Mouse (Mus musculus): ENCODE measurements around the gene Lrrc7. TPM values are rescaled to one million over a fixed set of nuclear protein-coding genes. Genes with fewer than 3 reads are reported as not detected.

Lrrc7 gene
- polyA plus RNA-seq, 1 experiment from 2014 or later, result 1.7 TPM

- H3K36me3 ChIP-seq (ENCODE audit: control insufficient read depth, insufficient read depth, low read length), result no peaks in the 10 kb centered on the region
Observed at GRCm38 (mm10) chr3:158174880-158175735, 386.9 kb downstream of the Lrrc7 start.

DNA sequence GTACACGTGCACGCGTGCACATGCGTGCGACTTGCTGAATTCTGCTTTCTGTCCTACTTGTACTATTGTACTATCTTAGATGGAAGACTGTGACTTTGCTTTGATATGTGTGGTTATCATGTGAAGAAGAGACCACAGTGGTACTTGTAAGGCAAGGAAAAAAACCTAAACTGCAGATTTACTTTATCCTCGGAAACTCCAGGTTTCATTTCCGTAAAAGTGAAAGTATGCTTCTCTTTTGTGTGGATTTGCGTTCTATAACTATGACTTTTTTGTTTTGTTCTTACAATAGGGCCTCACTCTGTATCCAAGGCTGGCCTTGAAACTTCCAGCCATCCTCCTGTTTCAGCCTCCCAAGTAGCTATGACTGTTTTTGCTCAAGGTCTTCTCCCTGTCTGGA, 392.8 kb downstream of the Lrrc7 start:
- no peaks in the 10 kb centered on the region for H3K27me3 ChIP-seq (ENCODE audit: control insufficient read depth, insufficient read depth, low read length)
- H3K4me3 ChIP-seq (ENCODE audit: low read depth, low read length), result no peak overlapping the region
- no peak overlapping the region for H3K27ac ChIP-seq (ENCODE audit: low read depth, low read length)
- H3K9ac ChIP-seq (ENCODE audit: low read length), result no peak overlapping the region
- no peaks in the 10 kb centered on the region for H3K36me3 ChIP-seq (ENCODE audit: control insufficient read depth, insufficient read depth, low read length)
- WGBS, result 95% methylated on average over 8 of the region's 8 CpGs
- DNase-seq (ENCODE audit: low spot score) (no peak), ATAC-seq (ENCODE audit: insufficient read depth, low FRiP score, low TSS enrichment) (no peak)
- H3K4me2 ChIP-seq (ENCODE audit: low read depth), result no peak overlapping the region
- no peaks in the 10 kb centered on the region for H3K4me1 ChIP-seq (ENCODE audit: control insufficient read depth, insufficient read depth, low read length)
- no peaks in the 10 kb centered on the region for H3K9me3 ChIP-seq (ENCODE audit: control insufficient read depth, low read length)

More at GRCm38 (mm10) chr3:158174880-158175735, 386.9 kb downstream of the Lrrc7 start:
- WGBS, result 74% methylated on average over 10 of the region's 10 CpGs
- no peak overlapping the region for H3K9ac ChIP-seq (ENCODE audit: low read length)
- H3K27me3 ChIP-seq (ENCODE audit: control insufficient read depth, insufficient read depth, low read length), result no peaks in the 10 kb centered on the region
- H3K27ac ChIP-seq (ENCODE audit: low read depth, low read length), result no peak overlapping the region
- H3K4me2 ChIP-seq (ENCODE audit: low read depth), result no peak overlapping the region
- no peaks in the 10 kb centered on the region for H3K4me1 ChIP-seq (ENCODE audit: control insufficient read depth, insufficient read depth, low read length)
- no peaks in the 10 kb centered on the region for H3K9me3 ChIP-seq (ENCODE audit: control insufficient read depth, low read length)
- no peak overlapping the region for H3K4me3 ChIP-seq (ENCODE audit: low read depth, low read length)
- no peak for DNase-seq (ENCODE audit: low spot score)
- no peak for ATAC-seq (ENCODE audit: insufficient read depth, low FRiP score, low TSS enrichment)

DNA sequence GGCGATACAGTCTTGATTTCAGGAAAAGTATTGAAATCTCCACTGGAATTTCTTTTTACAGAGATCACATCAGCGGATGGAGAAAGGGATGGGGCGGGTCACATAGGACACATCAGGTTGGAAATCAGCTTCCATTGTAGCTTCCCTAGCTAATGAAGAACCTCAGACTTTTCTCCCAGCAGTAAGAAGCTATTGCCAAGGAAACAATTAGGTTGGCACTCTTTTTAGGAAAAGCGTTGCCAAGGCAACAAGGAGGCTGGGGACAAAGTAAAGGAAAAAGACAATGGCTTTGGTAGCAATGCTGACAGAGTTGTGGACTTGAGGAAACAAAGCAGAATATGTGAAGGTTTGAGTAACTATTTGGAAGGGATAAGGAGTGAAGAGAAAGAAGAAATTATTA, 393.6 kb downstream of the Lrrc7 start:
- Histone ChIP-seq H3K4me3 (ENCODE audit: low read depth, low read length) (no peak overlapping the region), H3K9ac (ENCODE audit: low read length) (no peak overlapping the region), H3K27ac (ENCODE audit: low read depth, low read length) (no peak overlapping the region), H3K4me1 (ENCODE audit: control insufficient read depth, insufficient read depth, low read length) (no peaks in the 10 kb centered on the region), H3K4me2 (ENCODE audit: low read depth) (no peak overlapping the region), H3K27me3 (ENCODE audit: control insufficient read depth, insufficient read depth, low read length) (no peaks in the 10 kb centered on the region), H3K36me3 (ENCODE audit: control insufficient read depth, insufficient read depth, low read length) (no peaks in the 10 kb centered on the region), H3K9me3 (ENCODE audit: control insufficient read depth, low read length) (no peaks in the 10 kb centered on the region)
- DNase-seq (ENCODE audit: low spot score) (no peak), ATAC-seq (ENCODE audit: insufficient read depth, low FRiP score, low TSS enrichment) (no peak)
- WGBS, result 69% methylated on average over 4 of the region's 4 CpGs

- DNase-seq (ENCODE audit: low spot score), result no peak
- ATAC-seq (ENCODE audit: insufficient read depth, low FRiP score, low TSS enrichment), result no peak
- H3K36me3 ChIP-seq (ENCODE audit: control insufficient read depth, insufficient read depth, low read length), result no peaks in the 10 kb centered on the region
- H3K9me3 ChIP-seq (ENCODE audit: control insufficient read depth, low read length), result no peaks in the 10 kb centered on the region
- no peak overlapping the region for H3K4me3 ChIP-seq (ENCODE audit: low read depth, low read length)
- no peaks in the 10 kb centered on the region for H3K27me3 ChIP-seq (ENCODE audit: control insufficient read depth, insufficient read depth, low read length)
- no peak overlapping the region for H3K4me2 ChIP-seq (ENCODE audit: low read depth)
- no peak overlapping the region for H3K27ac ChIP-seq (ENCODE audit: low read depth, low read length)
- H3K4me1 ChIP-seq (ENCODE audit: control insufficient read depth, insufficient read depth, low read length), result no peaks in the 10 kb centered on the region
- H3K9ac ChIP-seq (ENCODE audit: low read length), result no peak overlapping the region
Observed at GRCm38 (mm10) chr3:158165004-158165403, 397.0 kb downstream of the Lrrc7 start.

GRCm38 (mm10) chr3:158164452-158164851, 397.6 kb downstream of the Lrrc7 start:
- 86% methylated on average over 5 of the region's 5 CpGs for WGBS
- DNase-seq (ENCODE audit: low spot score) (no peak), ATAC-seq (ENCODE audit: insufficient read depth, low FRiP score, low TSS enrichment) (no peak)
- Histone ChIP-seq H3K4me1 (ENCODE audit: control insufficient read depth, insufficient read depth, low read length) (no peaks in the 10 kb centered on the region), H3K4me2 (ENCODE audit: low read depth) (no peak overlapping the region), H3K4me3 (ENCODE audit: low read depth, low read length) (no peak overlapping the region), H3K27ac (ENCODE audit: low read depth, low read length) (no peak overlapping the region), H3K9me3 (ENCODE audit: control insufficient read depth, low read length) (no peaks in the 10 kb centered on the region), H3K27me3 (ENCODE audit: control insufficient read depth, insufficient read depth, low read length) (no peaks in the 10 kb centered on the region), H3K36me3 (ENCODE audit: control insufficient read depth, insufficient read depth, low read length) (no peaks in the 10 kb centered on the region), H3K9ac (ENCODE audit: low read length) (no peak overlapping the region)

DNA sequence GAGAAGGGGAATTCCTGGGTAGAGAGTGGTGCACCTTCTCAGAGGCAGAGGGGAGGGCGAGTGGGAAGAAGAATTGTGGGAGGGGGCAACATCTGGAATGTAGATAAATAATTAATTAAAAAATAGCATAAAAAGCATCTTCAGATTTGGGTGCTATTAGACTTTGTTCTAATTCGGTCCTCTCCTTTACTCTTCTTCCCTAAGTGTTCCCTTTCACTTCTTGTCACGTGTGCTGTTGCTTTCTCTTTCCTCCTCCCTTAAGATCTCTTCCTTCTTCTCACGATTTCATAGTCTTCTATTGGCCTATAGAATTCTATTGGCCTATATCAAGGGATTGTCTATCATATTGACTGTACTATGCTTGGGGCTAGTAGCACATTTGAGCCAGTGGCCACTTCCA, 398.9 kb downstream of the Lrrc7 start:
- H3K9ac ChIP-seq (ENCODE audit: low read length), result no peak overlapping the region
- ATAC-seq (ENCODE audit: insufficient read depth, low FRiP score, low TSS enrichment), result no peak
- no peak overlapping the region for H3K27ac ChIP-seq (ENCODE audit: low read depth, low read length)
- H3K4me3 ChIP-seq (ENCODE audit: low read depth, low read length), result no peak overlapping the region
- H3K4me2 ChIP-seq (ENCODE audit: low read depth), result no peak overlapping the region
- no peaks in the 10 kb centered on the region for H3K9me3 ChIP-seq (ENCODE audit: control insufficient read depth, low read length)
- no peaks in the 10 kb centered on the region for H3K4me1 ChIP-seq (ENCODE audit: control insufficient read depth, insufficient read depth, low read length)
- H3K36me3 ChIP-seq (ENCODE audit: control insufficient read depth, insufficient read depth, low read length), result no peaks in the 10 kb centered on the region
- WGBS, result 86% methylated on average over 4 of the region's 4 CpGs
- H3K27me3 ChIP-seq (ENCODE audit: control insufficient read depth, insufficient read depth, low read length), result no peaks in the 10 kb centered on the region
- no peak for DNase-seq (ENCODE audit: low spot score)

GRCm38 (mm10) chr3:158161924-158162490, 400.0 kb downstream of the Lrrc7 start:
- H3K27ac ChIP-seq (ENCODE audit: low read depth, low read length), result no peak overlapping the region
- H3K4me3 ChIP-seq (ENCODE audit: low read depth, low read length), result no peak overlapping the region
- WGBS, result 88% methylated on average over 1 of the region's 1 CpGs
- H3K27me3 ChIP-seq (ENCODE audit: control insufficient read depth, insufficient read depth, low read length), result no peaks in the 10 kb centered on the region
- H3K4me2 ChIP-seq (ENCODE audit: low read depth), result no peak overlapping the region
- H3K9me3 ChIP-seq (ENCODE audit: control insufficient read depth, low read length), result no peaks in the 10 kb centered on the region
- H3K4me1 ChIP-seq (ENCODE audit: control insufficient read depth, insufficient read depth, low read length), result no peaks in the 10 kb centered on the region
- no peak overlapping the region for H3K9ac ChIP-seq (ENCODE audit: low read length)
- DNase-seq (ENCODE audit: low spot score) (no peak), ATAC-seq (ENCODE audit: insufficient read depth, low FRiP score, low TSS enrichment) (no peak)
- H3K36me3 ChIP-seq (ENCODE audit: control insufficient read depth, insufficient read depth, low read length), result no peaks in the 10 kb centered on the region

DNA sequence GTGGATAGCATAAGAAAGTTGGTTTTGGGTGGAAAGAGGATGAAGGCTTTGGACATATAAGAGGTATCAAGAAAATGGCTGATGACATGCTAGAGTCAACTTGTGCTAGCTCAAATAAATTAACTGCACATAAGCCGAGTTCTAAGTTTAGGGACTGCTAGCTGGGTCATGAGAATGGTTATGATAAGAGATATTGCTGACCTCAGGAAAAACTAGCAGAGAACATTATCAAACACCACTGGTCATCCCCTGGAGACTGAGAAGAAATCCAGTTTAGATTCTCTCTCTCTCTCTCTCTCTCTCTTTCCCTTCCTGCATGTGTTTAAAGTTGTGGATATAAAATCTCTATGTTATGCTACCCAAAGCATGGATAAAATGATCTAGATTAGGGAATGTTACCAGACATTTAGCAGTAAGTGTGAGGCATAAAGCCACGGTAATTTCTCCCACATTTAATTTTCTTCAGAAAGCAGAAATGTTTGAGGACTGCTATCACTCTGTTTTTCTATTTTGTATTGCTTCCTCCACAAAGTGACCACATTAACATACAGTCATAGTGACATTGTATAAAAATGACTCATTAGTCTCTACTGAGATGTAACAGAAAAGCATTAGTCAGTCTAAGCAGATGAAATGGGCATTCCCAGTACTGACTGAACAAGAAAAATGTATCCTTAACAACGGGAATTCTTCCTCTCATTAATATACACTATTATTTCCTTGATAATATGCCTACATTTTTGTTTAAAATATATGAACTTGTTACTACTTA, 406.3 kb downstream of the Lrrc7 start:
- DNase-seq (ENCODE audit: low spot score) (no peak), ATAC-seq (ENCODE audit: insufficient read depth, low FRiP score, low TSS enrichment) (no peak)
- H3K4me2 ChIP-seq (ENCODE audit: low read depth), result no peak overlapping the region
- no peak overlapping the region for H3K9ac ChIP-seq (ENCODE audit: low read length)
- no peak overlapping the region for H3K4me3 ChIP-seq (ENCODE audit: low read depth, low read length)
- no peaks in the 10 kb centered on the region for H3K36me3 ChIP-seq (ENCODE audit: control insufficient read depth, insufficient read depth, low read length)
- H3K4me1 ChIP-seq (ENCODE audit: control insufficient read depth, insufficient read depth, low read length), result no peaks in the 10 kb centered on the region
- no peaks in the 10 kb centered on the region for H3K27me3 ChIP-seq (ENCODE audit: control insufficient read depth, insufficient read depth, low read length)
- H3K27ac ChIP-seq (ENCODE audit: low read depth, low read length), result no peak overlapping the region
- H3K9me3 ChIP-seq (ENCODE audit: control insufficient read depth, low read length), result no peaks in the 10 kb centered on the region
- 79% methylated on average over 3 of the region's 3 CpGs for WGBS

Measured in neural tube, embryonic 11.5 days (tissue).